Mouse (Mus musculus) kidney, embryonic 16.5 days (tissue): ENCODE results near the gene Fbxl12. TPM values are rescaled to one million over a fixed set of nuclear protein-coding genes. Genes with fewer than 3 reads are reported as not detected.

Experiments
- ATAC-seq: fragments of 200-750 bp; cut with Nextera tagmentation; 2 replicates; pipeline ENCODE4 v1.8.0; 2017; ENCODE audit warnings: moderate TSS enrichment; ENCODE audit not compliant: low FRiP score, low TSS enrichment
- H3K27ac ChIP-seq: fragments of 300-500 bp; sonication (generic); 2 replicates; pipeline ENCODE4 v1.5.1; 2014; ENCODE audit warnings: low read length
- H3K27me3 ChIP-seq: fragments of 300-500 bp; sonication (generic); 2 replicates; pipeline ENCODE4 v1.6.1; 2014; ENCODE audit warnings: low read length, control low read depth, mixed read lengths; ENCODE audit not compliant: insufficient read depth
- H3K36me3 ChIP-seq: fragments of 300-500 bp; sonication (generic); 2 replicates; pipeline ENCODE4 v1.6.1; 2014; ENCODE audit warnings: low read length, control low read depth, mixed read lengths; ENCODE audit not compliant: insufficient read depth
- H3K4me1 ChIP-seq: fragments of 300-500 bp; sonication (generic); 2 replicates; pipeline ENCODE4 v1.6.1; 2014; ENCODE audit warnings: low read length, control low read depth, mixed read lengths; ENCODE audit not compliant: insufficient read depth
- H3K4me2 ChIP-seq: fragments of 300-500 bp; sonication (generic); replicated peaks from 2 replicates; pipeline ENCODE4 v1.6.1; 2014; ENCODE audit warnings: low read depth, low read length
- H3K4me3 ChIP-seq: fragments of 300-500 bp; sonication (generic); 2 replicates; pipeline ENCODE4 v1.5.1; 2014; ENCODE audit warnings: mild to moderate bottlenecking, low read length
- H3K9ac ChIP-seq: fragments of 300-500 bp; sonication (generic); replicated peaks from 2 replicates; pipeline ENCODE4 v1.6.1; 2014; ENCODE audit warnings: low read length
- H3K9me3 ChIP-seq: fragments of 300-500 bp; sonication (generic); 2 replicates; pipeline ENCODE4 v1.6.1; 2016; ENCODE audit warnings: low read length, control low read depth
- WGBS: fragments of 180-500 bp; shearing (Covaris S2); extraction: QIAGEN DNeasy Blood & Tissue Kit; methylation state at CpG from one replicate; pipeline ENCODE4 v1.1.7; 2014; 5-methylcytosine and 5-hydroxymethylcytosine counted together
- polyA plus RNA-seq: library from polyadenylated mRNA; unstranded; fragments of >200 nt; fragmentation: Nextera tagmentation; extraction: Ambion mirVana; gene quantifications from 2 replicates; pipeline ENCODE4 v1.2.1, GENCODE M21; 2015

The Fbxl12 gene
- polyA plus RNA-seq, 1 experiment from 2014 or later, result 20.5 TPM

DNA sequence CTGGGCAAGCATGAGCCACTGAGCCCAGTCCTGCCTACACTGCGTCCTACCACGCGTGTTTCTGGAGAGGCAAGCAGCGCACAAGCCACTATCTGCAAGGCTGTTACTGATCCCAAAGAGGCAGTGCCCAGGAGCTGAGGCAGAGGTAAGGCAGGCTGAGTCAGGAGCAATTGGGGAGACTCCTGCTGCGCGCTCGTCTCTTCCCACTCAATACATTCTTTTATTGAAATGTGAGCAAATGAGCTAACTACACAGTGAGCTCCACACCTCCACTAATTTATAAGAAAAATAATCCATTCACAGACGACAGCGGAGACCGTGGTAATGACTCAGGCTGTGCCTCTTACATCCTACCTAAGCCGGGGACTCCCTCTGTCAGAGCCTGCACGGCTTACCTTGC lies 33.3 kb upstream of the Fbxl12 start:
- 91% methylated on average over 12 of the region's 12 CpGs for WGBS
- Histone ChIP-seq H3K4me1 (no peaks in the 10 kb centered on the region), H3K9ac (no peak overlapping the region), H3K36me3 (no peaks in the 10 kb centered on the region), H3K4me3 (no peak overlapping the region), H3K27me3 (no peaks in the 10 kb centered on the region), H3K27ac (no peak overlapping the region), H3K4me2 (no peak overlapping the region), H3K9me3 (no peaks in the 10 kb centered on the region)
- ATAC-seq, result no peak

DNA sequence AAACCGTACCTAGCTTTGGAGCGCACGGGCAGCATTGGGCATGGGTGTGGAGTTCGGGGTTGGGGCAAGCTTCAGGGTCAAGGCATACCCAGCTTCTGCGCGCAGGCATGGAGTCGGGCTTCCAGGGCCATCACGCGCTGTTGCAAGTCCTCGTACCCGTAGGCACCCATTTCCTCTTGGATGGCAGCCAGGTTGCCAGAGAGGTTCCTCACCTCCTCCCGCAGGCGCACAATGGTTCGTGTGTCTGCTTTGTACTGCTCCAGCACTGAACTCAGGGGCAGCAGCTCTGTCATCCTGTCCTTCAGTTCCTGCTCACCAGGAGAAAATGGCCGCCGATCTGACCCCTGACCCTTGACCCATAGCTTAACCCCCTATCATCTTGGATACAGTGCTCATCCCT lies 27.5 kb upstream of the Fbxl12 start:
- Histone ChIP-seq H3K9me3 (no peaks in the 10 kb centered on the region), H3K4me3 (no peak overlapping the region), H3K27ac (no peak overlapping the region), H3K4me1 (no peaks in the 10 kb centered on the region), H3K27me3 (no peaks in the 10 kb centered on the region), H3K9ac (no peak overlapping the region), H3K4me2 (no peak overlapping the region), H3K36me3 (no peaks in the 10 kb centered on the region)
- WGBS, result 73% methylated on average over 16 of the region's 16 CpGs
- no peak for ATAC-seq

DNA sequence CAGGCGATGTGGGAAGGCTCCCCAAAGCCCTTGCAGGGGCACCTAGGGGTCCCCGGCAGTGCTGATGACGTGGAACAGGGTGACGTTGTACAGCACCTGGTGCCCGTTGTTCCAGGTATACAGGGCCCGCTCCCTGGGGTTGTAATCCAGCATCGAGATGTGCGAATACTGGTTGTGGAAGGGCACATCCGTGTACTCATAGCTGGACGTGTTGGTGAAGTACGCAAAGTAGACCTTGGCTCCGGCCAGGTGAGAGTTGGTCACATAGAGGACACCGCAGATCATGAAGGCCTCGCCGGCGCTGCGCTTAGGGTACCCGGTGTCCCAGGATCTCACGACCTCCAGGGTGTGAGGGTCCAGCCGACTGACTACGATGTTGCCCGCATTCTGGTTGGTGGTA lies 23.5 kb upstream of the Fbxl12 start:
- H3K27ac ChIP-seq, result no peak overlapping the region
- peaks cover 21% of the 10 kb centered on the region for H3K4me1 ChIP-seq
- ATAC-seq, result no peak
- no peaks in the 10 kb centered on the region for H3K9me3 ChIP-seq
- WGBS, result 95% methylated on average over 22 of the region's 22 CpGs
- no peak overlapping the region for H3K4me3 ChIP-seq
- no peaks in the 10 kb centered on the region for H3K27me3 ChIP-seq
- H3K4me2 ChIP-seq, result no peak overlapping the region
- no peak overlapping the region for H3K9ac ChIP-seq
- peaks cover 15% of the 10 kb centered on the region for H3K36me3 ChIP-seq

DNA sequence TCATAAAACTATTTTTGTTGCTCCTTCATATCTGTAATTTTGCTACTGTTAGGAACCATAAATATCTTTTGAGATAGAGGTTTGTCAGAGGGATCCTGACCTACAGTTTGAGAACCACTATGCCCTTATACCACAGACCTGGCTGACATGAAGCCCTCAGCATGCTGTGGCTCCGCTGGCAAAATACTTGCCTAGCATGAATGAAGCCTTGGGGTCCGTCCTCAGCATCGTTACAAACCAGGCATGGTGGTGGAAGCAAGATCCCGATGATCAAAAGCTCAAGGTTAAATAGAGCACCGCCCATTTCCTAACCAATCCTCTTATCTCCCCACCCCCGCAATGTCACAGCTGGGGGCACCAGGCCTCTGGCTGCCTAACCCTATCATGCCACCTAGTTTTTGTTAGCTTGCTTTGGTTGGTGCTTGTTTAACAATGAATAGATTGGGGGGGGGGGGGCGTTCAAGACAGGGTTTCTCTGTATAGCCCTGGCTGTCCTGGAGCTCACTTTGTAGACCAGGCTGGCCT lies 22.0 kb upstream of the Fbxl12 start:
- peaks cover 27% of the 10 kb centered on the region for H3K4me1 ChIP-seq
- H3K9me3 ChIP-seq, result no peaks in the 10 kb centered on the region
- H3K27me3 ChIP-seq, result no peaks in the 10 kb centered on the region
- peaks cover 21% of the 10 kb centered on the region for H3K36me3 ChIP-seq
- no peak overlapping the region for H3K4me2 ChIP-seq
- ATAC-seq, result no peak
- no peak overlapping the region for H3K9ac ChIP-seq
- no peak overlapping the region for H3K27ac ChIP-seq
- no peak overlapping the region for H3K4me3 ChIP-seq
- 14% methylated on average over 7 of the region's 7 CpGs for WGBS

DNA sequence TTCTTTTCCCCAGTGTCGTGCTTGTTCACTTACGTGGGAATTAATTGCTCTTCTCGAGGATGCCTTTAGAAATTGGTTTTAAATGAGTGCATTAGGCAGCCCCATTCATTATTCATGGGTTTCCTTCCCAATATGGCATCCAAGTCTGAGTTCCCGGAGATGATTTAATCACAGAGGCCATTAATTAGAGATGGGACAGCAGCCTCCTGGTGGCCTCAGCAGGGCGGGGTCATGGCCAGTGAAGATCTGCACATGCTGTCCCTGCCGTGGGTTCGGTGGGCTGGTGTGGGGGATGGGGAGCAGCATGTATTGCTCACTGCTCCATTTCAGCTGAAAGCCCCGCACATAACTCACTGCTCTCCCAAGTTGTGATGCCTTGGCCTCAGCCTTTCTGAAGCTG lies 21.4 kb upstream of the Fbxl12 start:
- H3K9me3 ChIP-seq, result no peaks in the 10 kb centered on the region
- no peak overlapping the region for H3K27ac ChIP-seq
- WGBS, result 27% methylated on average over 8 of the region's 8 CpGs
- no peak overlapping the region for H3K4me2 ChIP-seq
- H3K4me3 ChIP-seq, result no peak overlapping the region
- H3K36me3 ChIP-seq, result peaks cover 21% of the 10 kb centered on the region
- peaks cover 27% of the 10 kb centered on the region for H3K4me1 ChIP-seq
- no peak for ATAC-seq
- H3K27me3 ChIP-seq, result no peaks in the 10 kb centered on the region
- H3K9ac ChIP-seq, result no peak overlapping the region

DNA sequence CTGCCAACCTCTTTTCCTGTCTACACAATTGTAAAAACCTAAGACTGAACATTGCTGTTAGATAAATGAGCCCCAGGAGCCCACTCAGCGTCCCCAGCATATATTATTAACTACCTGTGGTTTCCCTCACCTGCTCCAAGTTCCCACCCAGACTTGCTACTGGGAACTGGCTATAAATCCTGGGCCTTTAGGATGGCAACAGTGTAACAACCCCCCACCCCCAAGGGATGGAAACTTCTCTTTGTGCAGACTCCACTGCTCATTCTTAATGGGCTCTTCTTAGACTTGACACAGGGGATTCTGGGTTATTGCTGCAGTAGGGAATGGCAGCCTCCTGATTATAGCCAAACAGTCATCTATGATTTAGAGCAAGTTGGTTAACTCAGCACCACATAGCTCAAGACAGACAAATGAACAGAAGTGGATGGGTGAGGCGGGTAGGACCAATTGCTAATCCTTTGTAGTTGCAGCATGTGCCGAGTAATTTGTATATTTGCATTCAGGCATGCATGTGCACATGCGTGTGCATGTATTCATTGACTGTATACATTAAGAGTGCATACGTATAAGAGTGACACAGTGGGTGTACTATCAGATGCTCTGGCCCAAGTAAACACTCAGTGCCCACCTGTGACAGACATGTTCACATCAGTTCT lies 20.5 kb upstream of the Fbxl12 start:
- WGBS, result 79% methylated on average over 5 of the region's 5 CpGs
- peaks cover 27% of the 10 kb centered on the region for H3K4me1 ChIP-seq
- H3K36me3 ChIP-seq, result peaks cover 25% of the 10 kb centered on the region
- H3K27ac ChIP-seq, result no peak overlapping the region
- no peak for ATAC-seq
- H3K27me3 ChIP-seq, result no peaks in the 10 kb centered on the region
- no peak overlapping the region for H3K4me2 ChIP-seq
- H3K4me3 ChIP-seq, result no peak overlapping the region
- no peak overlapping the region for H3K9ac ChIP-seq
- H3K9me3 ChIP-seq, result no peaks in the 10 kb centered on the region

DNA sequence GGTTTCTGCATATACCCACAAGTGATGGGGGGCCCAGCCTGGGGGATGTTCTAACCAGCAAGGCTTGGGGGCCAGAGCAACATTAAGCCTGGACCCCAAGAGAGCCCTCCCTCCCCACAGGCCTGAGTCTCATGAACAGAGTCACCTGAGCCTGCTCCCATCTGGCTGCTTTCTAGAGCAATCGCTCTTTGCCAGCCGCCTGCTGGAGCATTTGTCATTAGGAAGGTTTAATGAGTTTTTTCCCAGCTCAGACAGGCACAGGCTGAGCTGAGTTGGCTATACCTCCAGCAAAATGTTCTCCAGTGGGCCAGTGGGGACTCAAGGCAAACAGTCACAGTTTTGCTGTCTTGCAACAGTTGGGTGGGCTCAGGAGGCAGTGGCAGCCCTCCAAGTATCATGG lies 19.8 kb upstream of the Fbxl12 start:
- Histone ChIP-seq H3K9me3 (no peaks in the 10 kb centered on the region), H3K36me3 (peaks cover 32% of the 10 kb centered on the region), H3K4me3 (no peak overlapping the region), H3K27ac (no peak overlapping the region), H3K9ac (no peak overlapping the region), H3K4me2 (no peak overlapping the region), H3K4me1 (peaks cover 27% of the 10 kb centered on the region), H3K27me3 (no peaks in the 10 kb centered on the region)
- 36% methylated on average over 2 of the region's 2 CpGs for WGBS
- no peak for ATAC-seq

DNA sequence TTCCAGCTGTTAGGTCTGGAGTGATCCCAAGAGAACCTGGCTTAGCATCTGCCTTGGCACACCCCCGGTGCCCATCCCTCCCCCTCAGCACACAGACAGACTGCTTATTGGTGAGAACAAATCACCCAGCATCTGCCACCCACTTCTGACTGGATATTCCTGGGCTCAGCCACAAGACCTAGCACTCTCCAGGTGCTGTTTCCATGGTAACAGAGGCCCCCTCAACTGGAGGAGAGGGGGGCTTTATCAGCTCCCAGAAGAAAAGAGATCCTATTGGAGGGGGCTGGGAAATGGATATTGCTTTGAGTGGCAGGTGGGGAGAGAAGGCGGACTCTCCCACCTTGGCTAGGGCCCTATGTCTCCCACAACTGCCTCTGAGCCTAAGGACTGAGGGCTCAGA lies 19.4 kb upstream of the Fbxl12 start:
- H3K4me1 ChIP-seq, result peaks cover 27% of the 10 kb centered on the region
- H3K27me3 ChIP-seq, result no peaks in the 10 kb centered on the region
- no peak for ATAC-seq
- WGBS, result 78% methylated on average over 2 of the region's 2 CpGs
- no peak overlapping the region for H3K4me3 ChIP-seq
- H3K27ac ChIP-seq, result no peak overlapping the region
- H3K9me3 ChIP-seq, result no peaks in the 10 kb centered on the region
- peaks cover 36% of the 10 kb centered on the region for H3K36me3 ChIP-seq
- no peak overlapping the region for H3K9ac ChIP-seq
- no peak overlapping the region for H3K4me2 ChIP-seq

DNA sequence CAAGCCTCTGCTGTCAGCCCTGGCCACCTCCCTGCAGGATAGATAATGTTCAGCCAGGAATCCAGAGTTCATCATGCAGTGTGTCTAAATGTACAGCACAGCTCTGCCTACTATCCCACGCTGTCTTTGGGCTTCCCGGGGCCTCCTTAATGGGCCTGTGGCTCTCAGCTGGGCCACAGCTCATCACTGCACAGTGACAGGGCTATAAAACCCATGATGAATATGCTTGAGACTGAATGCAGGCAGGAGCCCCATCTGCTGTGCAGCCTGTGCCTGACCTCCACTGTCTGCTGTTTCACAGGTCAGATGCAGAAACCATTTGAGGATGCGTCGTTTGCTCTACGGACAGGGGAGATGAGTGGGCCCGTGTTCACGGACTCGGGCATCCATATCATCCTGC lies 18.3 kb upstream of the Fbxl12 start:
- Histone ChIP-seq H3K4me1 (peaks cover 27% of the 10 kb centered on the region), H3K4me3 (no peak overlapping the region), H3K9ac (no peak overlapping the region), H3K9me3 (no peaks in the 10 kb centered on the region), H3K4me2 (no peak overlapping the region), H3K36me3 (peaks cover 45% of the 10 kb centered on the region), H3K27me3 (no peaks in the 10 kb centered on the region), H3K27ac (no peak overlapping the region)
- 42% methylated on average over 8 of the region's 8 CpGs for WGBS
- no peak for ATAC-seq

DNA sequence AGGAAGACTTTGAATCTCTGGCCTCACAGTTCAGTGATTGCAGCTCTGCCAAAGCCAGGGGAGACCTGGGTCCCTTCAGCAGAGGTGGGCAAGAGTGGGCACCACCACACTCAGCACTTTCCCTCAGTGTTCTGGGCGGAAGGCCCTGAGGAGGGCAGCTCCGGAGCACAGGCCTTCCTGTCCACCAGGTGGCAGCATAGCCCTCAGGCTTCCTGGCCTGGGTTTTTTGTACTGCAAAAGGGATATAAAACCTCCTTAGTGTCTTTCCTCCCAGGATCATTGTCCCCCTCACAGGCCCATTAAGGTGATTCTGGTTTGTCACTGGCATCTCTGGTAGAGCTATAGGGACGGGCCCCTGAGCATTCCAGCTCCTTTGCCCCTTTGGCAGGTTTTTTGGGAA lies 17.8 kb upstream of the Fbxl12 start:
- Histone ChIP-seq H3K27ac (no peak overlapping the region), H3K9ac (no peak overlapping the region), H3K36me3 (peaks cover 50% of the 10 kb centered on the region), H3K4me2 (no peak overlapping the region), H3K27me3 (no peaks in the 10 kb centered on the region), H3K4me3 (no peak overlapping the region), H3K9me3 (no peaks in the 10 kb centered on the region), H3K4me1 (peaks cover 27% of the 10 kb centered on the region)
- WGBS, result 54% methylated on average over 3 of the region's 3 CpGs
- ATAC-seq, result peak; percentile 42; the same call in 1 of the 2 replicates
